Mouse (Mus musculus): ENCODE data around the gene Tbl1xr1.
A peak's percentile ranks its signal among the peaks of the same experiment; 100 is the strongest.

The Tbl1xr1 gene

DNA sequence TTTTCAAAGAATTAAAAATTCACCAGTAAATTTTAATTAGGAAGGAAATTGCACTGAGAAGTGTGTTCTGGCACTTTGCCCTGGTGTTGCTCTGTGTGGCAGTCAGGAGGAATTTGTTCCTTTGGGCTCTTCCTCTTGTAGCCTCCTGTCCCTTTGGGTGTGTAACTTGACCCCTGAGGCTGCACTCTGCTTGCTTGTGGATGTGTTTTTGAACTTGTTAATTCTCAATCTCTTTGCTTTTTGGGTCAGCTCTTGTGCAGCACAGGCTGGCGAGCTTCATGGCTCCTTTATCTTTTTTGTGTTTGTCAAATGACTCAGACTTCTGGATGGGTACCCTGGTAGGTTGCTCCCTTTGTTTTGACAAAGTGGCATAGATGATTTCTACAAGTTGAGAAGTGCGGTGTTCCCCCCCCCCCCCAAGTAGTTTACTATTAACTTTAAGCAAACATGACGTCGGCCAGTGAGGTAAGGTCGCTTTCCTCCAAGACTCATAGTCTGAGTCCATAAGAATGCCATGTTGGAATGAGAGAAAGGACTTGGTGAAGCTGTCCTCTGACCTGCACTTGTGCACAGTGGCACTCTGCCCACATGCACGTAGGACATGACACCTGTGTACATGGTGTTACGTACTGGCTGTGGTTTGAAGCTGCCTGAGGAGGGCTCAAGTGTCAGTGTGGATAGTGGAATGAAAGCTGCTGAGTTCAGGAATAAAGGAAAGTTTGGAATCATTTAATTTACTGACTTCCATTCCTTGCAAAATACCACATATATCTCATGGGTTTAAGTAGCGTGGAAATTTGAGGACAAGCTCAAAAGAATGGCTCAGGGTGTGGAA, 14.2 kb downstream of the Tbl1xr1 start:
- DNase-seq = no peak

DNA sequence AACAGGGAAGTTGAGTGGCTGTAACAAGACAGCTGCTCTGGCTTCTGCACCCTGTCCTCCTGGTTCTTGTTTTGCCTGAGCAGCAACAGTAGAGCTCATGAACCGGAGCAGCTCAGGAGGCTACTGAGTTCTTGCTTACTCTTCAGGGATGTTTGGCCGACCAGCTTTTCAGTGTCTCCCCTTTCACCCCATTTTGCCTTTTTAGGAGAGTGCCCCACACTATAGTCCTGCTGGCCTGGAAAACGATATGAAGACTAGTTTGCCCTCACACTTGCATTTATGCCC, 14.8 kb downstream of the Tbl1xr1 start:
- DNase-seq = no peak

- DNase-seq = no peak
Measured at GRCm38 (mm10) chr3:22091681-22092080, 15.2 kb downstream of the Tbl1xr1 start.

- DNase-seq = no peak
Measured at GRCm38 (mm10) chr3:22092784-22093183, 16.3 kb downstream of the Tbl1xr1 start.

DNA sequence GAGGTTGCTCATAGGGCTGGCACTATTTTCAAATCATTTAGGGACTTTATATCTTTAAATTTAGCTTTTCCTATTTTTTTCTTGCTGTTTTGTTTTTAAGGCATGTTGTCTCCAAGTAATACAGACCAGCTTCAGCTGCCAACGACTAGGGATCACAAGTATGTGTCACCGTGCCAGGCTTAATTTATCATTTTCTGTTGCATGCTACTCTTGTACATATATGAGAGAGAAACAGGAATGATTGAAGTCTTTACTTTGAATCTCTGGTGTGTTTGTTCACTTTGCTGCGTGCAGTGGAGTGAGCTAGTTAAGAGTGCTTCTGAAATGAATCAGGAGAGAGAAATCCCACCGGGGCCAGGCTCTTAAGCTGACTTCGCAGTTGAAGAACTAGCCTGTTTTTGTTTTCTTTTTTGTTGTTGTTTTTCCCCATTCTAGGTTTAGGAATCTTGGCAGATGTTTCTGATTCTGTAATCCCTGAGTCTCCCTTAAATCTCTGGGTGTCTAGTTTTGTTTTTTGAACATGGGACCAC, 27.6 kb downstream of the Tbl1xr1 start:
- DNase-seq = no peak

- DNase-seq = no peak
Measured at GRCm38 (mm10) chr3:22105471-22105870, 29.0 kb downstream of the Tbl1xr1 start.

DNA sequence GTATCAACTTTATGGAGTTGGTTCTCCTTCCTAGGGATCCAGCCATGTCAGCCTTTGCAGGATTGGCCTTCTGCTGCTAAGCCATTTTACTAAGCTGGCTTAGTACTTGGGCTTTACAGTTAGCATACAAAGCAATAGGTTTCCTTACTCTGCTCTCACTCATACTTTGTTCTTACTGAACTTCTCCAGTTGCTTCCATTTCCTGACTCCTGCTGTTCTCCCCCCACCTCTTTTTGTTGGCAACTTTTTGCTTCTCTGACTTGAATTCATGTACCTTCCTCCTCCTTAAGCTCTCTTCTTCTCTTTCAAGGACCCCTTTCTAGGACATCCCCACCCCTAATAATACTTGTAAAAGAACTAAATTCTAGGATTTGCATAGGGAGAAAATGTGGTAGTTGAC, 31.6 kb downstream of the Tbl1xr1 start:
- no peak for DNase-seq

- DNase-seq = peak; percentile 32
Measured at GRCm38 (mm10) chr3:22109651-22110050, 33.2 kb downstream of the Tbl1xr1 start.

GRCm38 (mm10) chr3:22113773-22114172, 37.3 kb downstream of the Tbl1xr1 start:
- DNase-seq = no peak

DNA sequence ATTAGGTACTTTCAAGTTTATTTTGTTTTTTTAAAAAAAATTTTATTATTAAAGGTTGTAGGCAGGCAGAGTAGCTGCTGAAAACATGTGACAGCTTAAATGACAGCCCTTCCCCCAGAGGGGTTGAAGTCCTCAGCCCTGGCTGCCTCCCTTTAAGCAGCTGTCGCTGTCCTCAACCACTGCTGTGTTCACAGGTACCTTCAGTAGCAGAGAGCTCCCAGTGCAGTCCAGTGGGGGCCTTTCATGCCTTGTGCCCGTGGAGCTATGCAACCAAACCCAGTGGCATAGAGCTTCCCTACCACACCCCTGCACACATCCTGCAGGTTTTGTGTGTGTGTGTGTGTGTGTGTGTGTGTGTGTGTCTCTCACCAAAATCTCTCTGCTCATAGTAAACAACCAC, 38.8 kb downstream of the Tbl1xr1 start:
- peak; percentile 39 for DNase-seq

- no peak for DNase-seq
Measured at GRCm38 (mm10) chr3:22115678-22116077, 39.2 kb downstream of the Tbl1xr1 start.

DNA sequence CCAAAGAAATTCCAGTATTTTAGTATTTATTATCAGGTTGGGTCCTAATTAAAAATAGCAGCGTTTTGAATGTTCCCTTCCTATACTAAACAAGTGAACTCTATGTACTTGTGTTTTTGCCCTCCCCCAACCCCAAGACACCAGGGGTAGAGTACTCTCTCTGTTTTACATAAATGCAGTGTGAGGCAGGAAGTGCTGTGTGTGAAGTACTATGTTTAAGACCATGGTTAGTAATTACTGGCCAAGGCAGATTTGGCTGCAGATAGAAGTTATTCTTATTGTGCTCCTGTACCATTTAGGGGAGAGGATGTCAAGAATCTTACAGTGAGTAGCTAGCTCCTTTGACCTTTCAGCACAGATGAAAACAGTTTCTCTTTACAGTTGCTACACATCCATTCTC, 39.7 kb downstream of the Tbl1xr1 start:
- no peak for DNase-seq

DNA sequence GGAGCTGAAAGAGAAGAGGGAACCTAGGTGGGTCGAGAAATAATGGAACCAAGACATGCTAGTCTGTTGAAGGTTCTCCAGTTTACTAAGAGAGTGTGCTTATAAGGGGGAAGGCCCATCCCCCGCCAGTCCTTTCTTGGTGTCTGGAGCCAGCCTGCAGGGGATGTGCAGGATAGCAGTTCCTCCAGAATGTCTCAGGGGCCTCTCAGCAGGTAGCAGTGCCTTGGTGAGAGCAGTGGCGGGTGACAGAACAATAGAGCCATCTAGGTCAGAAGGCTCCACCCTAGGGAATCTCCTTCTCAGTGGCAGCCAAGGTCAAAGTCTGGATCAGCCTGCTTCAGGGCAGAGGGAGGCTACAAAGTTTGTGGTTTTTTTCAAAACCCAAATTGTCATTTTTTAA, 45.3 kb downstream of the Tbl1xr1 start:
- peak; percentile 70 for DNase-seq

DNA sequence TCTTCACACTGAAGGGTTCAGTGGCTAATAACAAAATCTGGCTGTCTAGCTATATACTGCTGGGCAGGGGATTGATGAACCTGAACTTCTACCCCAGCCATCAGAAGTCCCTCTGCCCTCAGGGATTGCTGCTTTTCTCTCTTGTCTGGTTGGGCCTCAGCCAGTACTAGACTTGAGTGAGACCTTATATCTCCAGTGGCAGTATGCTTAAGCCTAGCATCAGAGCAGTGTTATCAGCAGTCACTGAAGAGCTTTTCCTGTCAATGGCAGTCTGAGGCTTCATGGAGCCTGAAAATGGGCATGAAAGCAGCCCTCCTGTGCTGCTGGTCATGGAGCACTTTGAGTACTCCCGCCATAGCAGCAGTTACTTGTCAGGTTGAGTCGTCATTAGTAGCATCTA, 46.7 kb downstream of the Tbl1xr1 start:
- no peak for DNase-seq

GRCm38 (mm10) chr3:22126251-22126826, 49.9 kb downstream of the Tbl1xr1 start:
- no peak for DNase-seq

- DNase-seq = no peak
Measured at GRCm38 (mm10) chr3:22131277-22131676, 54.8 kb downstream of the Tbl1xr1 start.

GRCm38 (mm10) chr3:22133626-22134025, 57.2 kb downstream of the Tbl1xr1 start:
- DNase-seq = no peak

DNA sequence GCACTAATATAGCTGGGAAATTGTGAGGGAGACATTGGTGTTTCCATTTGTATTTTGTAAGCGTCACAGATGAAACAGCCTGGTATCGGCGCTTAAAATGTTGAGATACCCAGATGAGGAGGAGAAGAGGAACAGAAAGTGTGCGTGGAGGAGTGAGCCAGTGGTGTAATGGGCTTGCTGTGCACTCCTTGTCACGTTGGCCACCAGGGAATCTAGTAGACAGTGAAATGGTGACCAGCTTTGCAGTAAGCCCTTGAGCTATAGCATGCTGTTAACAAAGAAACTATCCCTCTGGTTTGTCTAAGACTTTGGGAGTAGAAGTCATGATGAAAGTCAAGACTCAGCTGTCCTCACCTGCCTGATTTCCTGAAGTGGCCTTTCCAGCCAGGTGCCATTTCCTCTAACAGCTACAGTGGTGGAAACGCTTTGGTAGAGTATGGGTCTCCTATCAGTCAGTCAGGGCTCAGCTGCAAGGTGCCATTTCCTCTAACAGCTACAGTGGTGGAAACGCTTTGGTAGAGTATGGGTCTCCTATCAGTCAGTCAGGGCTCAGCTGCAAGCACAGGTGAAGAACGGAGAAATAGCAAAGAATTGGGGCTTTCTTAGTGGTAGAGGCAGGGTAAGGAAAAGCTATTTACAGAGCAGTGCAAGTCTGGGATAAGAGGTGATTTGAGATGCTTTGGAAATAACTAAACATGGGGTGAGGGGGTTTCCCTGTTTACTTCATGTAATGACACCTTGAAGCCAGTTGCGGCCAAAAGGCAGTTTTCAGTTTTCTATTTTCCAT, 61.5 kb downstream of the Tbl1xr1 start:
- no peak for DNase-seq

DNA sequence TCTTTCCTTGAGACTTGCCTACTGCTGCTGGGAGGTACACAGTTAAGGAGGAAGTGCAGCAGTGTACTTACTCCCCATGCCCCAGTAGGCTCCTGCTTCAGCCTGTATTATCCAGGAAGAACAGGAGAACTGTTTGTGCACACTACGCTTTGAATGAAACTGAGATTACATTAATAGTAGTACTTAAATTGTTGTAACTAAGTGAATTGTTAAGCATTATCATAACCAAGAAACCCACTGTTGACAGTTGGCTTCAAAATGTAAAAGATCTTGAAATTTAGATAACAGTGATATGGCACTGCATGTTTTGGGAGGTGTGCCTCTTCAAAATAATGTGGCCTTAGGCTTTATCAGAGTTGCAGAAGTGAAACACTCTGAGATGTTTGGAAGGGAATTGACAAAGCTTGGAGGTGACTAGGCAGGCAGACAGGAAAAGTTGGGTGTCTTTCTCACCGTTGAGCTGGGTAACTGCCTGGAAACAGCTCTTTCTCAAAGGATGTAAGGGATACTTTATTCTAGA, 62.2 kb downstream of the Tbl1xr1 start:
- no peak for DNase-seq

GRCm38 (mm10) chr3:22140111-22140658, 63.7 kb downstream of the Tbl1xr1 start:
- DNase-seq = no peak

DNA sequence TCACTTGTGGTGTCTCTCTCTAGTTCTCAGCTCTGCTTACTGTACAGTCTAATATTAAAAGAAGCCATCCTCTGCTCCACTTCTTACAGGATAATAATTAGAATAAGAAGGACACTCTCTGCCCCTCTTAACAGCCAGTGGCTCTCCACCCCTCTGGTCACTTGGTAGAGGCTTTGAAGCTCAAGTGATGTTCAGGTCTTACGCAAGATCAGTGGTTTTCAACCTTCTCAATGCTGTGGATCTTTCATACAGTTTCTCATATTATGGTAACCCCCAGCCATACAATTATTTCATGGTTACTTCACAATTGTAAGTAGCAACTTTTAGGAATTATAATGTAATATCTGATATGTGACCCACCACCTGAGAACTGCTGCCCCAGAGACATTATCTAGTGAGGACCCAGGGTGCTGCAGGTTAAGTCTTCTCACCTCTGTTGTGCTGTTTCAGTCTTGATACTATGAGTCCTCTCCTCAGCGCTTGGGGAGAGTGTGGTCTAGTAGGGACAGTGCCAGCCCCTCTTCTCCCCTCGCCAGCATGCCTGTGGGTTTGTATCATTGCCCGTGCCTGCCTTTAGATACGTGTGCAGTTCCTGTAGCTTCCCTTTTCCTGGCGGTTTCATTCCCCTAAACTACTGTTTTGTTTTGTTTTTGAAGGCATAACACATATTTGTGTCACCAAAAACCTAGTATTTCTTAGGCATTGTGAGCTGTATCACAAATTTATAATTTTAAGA, 65.7 kb downstream of the Tbl1xr1 start:
- no peak for DNase-seq

DNA sequence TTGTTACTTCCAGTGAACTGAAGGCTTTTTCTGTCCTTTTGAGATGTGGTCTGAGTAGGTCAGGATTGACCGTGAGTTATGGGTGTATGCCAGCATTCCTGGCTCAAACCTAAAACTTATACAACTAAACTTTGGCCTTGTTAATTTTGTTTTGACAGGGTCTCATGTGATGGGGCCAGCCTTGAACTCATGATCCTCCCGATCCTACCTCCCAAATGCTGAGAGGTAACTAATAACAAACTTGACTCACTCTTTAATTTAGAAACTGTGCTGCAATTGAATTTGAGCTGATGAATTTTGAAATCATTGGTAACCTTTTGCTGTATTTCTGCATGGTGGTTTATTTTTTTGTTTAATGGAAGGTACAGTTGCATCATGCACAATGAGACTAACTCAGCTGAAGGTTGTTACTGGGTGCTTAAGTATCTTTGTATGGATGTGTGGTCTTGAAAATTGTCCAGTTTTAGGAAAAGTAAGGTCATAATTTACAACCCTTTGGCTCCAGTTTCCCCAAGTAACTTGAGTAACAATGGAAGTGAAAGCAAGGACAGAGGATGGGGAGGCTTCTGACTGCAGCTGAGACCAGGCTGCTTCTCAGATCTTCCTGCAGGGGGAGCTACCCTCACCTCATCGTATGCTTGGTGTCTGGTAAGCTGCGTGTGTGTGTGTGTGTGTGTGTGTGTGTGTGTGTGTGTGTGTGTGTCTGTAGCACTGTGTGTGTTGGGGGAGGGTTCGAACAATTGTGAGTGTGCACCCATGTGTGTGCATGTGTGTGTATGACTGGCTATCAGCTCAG, 66.6 kb downstream of the Tbl1xr1 start:
- DNase-seq = peak; percentile 71
